Mouse (Mus musculus) urinary bladder, adult 18-20 months (tissue): ENCODE measurements around the gene Tbl1x.

Source experiments
- DNase-seq, 2 experiments: peaks; one replicate each; pipeline ENCODE4 v3.0.0; 2022; ENCODE audit warnings: low spot score in 2 of 2, mixed read lengths in 2 of 2

Gene Tbl1x

DNA sequence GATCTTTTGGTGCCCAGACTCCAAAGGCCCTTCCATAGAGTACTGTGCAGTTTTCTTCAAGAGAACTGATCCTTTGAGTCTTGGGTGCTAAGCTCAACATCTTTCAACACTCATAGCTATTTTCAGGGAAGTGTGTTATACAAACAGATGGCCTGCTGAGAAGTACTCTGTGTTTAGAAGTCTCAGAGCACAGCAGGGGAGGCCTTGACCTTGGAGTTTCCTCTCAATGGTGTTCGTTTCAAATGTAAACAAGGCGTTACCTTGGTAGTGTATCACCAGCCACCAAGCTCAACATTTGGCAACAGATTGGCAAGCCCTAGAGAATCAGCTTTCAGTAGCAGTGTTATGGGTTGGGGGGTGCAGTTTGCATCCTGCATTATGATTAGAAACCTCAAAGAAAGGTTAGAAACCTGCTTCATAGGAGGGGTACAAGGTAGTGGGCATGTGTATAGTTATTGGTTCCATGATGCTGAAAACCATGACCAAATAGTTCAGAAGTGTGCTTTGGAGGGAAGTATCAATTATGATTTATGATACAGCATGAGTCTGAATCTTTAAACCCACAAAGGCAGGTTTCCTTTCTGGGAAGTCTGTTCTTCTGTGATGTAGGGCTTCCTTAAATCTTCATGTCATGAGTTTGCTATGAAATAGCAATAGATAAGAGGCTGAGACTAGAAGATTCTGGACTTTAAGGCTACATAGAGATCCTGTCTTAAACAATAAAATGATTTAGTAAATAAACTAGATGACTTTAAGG lies 98.3 kb downstream of the Tbl1x start:
- no peak for DNase-seq

DNA sequence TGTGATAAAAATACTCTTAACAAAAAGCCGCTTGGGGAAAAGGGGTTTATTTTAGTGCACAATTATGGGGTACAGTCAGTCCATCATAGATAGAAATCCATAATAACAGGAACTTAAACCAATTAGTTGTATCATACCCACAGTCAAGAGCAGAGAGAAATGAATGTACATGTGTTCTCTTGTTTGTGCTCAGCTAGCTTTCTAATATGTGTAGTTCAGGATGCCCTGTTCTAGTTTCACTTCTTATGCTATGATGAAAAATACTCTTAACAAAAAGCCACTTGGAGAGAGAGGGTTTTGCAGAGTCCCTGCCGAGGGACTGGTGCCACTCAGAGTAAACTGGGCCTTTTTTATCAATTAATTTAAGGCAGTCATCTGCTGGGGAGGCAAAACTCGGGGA lies 101.1 kb downstream of the Tbl1x start:
- DNase-seq, result no peak

- no peak for DNase-seq
These were observed 102.2 kb downstream of the Tbl1x start for GRCm38 (mm10) chrX:77613041-77613440.

DNA sequence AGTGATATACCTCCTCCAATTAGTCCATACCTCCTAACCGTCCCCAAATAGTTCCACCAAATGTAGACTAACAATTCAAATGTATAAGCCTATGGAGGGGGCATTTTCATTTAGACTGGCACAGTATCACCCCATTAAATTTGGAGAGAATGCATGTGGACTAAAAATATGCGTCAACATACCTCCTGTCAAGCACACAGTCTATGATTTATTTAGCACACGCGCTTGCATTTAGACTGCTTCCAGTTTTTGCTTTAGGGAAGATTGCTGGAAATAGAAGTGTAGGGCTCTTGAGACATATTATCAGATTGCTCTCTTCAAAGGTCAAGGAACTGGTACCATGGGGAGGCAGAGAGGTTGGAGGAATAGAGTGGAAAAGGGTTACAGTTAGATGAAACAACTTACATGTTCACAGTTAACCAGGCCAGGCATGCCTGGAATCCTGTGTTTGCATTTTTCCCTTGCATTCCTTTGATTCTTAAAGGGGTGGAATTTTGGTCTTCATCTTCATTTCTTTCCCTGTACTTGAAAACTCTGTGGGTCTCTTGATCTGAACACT lies 105.0 kb downstream of the Tbl1x start:
- no peak for DNase-seq

- DNase-seq, result no peak
These were observed 106.7 kb downstream of the Tbl1x start for GRCm38 (mm10) chrX:77617368-77618144.

- no peak for DNase-seq
These were observed 119.6 kb downstream of the Tbl1x start for GRCm38 (mm10) chrX:77630439-77630838.

DNA sequence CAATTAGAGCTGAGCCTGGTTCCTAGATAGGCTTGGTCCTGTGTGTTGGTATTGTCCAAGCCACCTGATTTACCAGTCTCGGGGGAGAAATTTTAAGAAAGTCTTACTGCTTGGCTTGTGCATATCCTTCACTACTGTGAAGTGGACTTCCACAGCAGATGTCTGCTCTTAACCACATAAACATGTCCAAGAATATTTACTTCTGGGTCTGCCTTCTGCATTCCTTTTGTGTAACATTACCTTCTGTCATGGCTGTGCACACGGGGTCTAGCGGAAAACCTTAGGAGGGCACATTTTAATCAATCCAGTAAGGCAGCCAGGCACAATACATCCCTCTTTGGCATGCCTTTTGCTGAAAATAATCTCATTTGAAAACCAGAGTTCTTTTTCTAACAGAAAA lies 125.7 kb downstream of the Tbl1x start:
- no peak for DNase-seq

GRCm38 (mm10) chrX:77638076-77638475 lies 127.3 kb downstream of the Tbl1x start:
- no peak for DNase-seq

- DNase-seq, result no peak
These were observed 129.5 kb downstream of the Tbl1x start for GRCm38 (mm10) chrX:77640301-77640700.

DNA sequence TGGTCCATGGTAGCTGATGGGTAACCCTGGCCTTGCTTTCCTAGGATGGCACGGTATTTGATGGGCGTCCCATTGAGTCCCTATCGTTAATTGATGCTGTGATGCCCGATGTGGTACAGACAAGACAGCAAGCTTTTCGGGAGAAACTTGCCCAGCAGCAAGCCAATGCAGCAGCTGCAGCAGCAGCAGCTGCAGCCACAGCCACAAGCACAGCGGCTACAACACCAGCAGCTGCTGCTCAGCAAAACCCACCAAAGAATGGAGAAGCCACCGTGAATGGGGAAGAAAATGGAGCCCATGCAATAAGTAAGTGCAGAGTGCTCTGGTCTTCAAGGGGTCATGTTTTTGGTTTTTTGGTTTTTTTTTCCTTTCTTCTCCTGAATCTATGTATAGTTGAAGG lies 135.4 kb downstream of the Tbl1x start:
- DNase-seq, result no peak

DNA sequence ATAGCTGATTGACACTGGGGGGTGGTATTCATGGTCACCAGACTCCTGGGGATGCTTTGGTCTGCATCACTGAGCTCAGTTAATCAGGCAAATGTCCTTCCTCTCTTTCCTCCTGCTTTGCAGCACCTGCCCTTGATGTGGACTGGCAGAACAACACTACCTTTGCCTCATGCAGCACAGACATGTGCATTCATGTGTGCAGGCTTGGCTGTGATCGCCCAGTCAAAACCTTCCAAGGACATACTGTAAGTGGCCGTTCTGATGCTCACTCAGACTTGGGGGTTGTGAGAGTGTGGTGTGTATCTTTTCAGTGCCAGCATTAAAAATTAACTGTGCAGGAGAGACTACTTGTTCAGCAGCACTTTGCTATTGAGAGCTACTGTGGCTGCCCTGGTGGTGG lies 139.4 kb downstream of the Tbl1x start:
- no peak for DNase-seq

GRCm38 (mm10) chrX:77662030-77662429 lies 151.2 kb downstream of the Tbl1x start:
- DNase-seq, result no peak

DNA sequence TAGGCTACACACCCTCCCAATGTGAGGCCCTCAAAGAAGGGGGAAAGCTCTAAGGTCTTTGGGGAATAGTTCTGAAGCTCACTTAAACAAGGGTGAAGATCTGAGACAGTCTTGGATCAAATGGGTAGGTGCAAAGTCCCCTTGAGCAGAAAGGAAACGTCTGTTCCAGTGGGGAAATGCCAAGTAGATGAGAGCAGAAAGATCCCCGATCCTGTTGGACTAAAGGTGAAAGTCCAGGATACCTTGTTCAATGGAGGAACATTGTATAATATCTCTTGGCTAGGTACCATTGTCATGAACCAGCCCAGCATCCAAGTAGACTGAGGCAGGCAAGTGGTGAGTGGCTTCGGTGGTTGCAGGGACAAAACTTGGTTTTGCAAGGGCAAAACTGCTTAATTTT lies 152.5 kb downstream of the Tbl1x start:
- DNase-seq, result no peak

DNA sequence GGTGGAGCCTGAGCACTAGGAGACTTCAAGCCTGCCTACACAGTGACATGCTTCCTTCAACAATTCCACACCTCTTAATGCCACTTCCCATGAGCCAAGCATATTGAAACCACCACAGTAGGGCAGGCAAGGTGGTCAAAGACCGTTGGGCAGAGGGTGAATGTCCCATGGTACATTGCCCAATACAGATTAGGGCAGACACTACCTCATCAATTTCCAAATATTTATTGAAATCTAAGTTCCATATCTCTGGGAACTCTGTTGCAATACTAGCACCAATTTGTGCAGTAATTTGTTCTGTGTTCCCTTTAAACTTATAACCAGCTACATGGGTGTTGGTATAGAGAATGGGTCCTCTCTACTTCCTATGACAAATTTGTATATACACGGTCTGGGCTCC lies 154.2 kb downstream of the Tbl1x start:
- no peak for DNase-seq

DNA sequence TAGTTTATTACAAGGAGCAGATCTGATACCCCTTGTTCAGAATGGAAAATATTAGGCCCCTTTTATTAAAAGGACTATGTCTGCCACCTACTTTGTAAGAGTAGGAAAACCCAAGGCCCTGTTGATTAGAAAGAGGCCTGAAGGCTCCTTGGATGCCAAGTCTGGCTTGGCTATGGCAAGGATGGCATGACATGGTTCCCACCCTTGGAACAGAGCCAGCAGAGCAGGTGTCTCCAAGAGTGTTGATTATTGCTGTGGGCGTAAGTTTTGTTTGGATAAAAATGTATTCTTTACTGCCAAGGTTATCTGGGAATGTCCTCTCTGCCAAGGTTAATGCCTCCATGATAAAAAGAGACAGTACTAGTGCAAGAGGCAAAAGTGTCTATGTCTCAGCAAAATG lies 156.1 kb downstream of the Tbl1x start:
- DNase-seq, result no peak

DNA sequence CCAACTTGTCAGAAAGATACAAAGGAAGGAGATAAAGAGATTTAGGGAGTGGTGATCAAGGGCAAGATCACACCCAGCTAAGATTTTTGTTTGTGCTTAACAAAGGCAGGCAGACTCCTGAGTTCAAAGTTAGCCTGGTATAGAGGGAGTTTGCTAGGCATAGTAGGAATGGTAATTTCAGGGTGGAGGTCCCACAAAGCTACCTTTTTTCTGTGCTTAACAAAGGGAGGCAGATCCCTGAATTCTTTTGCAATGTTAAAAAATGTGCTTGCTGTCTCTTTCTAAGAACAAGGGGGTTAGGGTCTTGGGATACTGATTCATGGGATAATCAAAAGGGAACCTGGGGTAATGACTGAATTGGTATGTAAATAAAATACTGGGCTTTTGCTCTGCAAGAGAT lies 156.6 kb downstream of the Tbl1x start:
- no peak for DNase-seq

DNA sequence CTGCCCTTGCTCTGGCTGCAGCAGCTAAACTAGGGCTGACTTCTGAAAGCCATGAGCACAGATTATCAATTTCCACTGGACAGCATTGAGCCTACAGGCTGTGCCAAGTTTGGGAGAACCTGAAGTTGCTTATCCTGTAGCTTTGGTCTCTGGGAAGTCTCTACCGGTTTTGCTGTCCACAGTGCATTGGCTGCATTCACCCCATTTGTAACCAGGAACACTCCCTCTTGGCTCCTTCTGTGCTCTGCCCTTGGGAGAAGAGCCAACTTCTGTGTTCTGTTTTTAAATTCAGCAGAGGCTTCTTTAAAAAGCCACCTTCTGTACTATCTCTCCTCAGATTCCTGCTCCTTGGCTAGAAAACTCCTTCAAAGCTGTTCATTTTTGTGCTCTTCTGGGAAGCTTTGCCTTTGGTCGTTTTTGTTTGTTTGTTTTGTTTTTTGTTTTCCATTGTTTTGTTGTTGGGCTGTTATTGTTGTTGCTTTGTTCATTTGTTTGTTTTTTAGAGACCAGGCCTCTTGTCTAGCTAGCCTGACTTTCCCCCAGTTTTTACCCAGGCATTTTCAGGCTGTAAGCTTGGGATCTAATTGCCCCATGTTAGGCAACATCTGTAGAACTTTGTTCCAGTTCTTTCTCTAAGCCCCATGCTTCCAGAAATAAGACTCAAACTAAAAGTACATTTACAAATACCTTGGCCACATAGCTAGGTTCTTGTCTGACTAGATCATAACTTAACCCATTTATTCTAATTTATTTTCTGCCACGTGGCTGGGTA lies 159.2 kb downstream of the Tbl1x start:
- no peak for DNase-seq
